Mouse (Mus musculus): ENCODE results near the gene Man2a1.

- no peak for TF ChIP-seq FLI1 (IDR thresholded peaks at IDR 0.05; ENCODE audit: low read length)
- TF ChIP-seq GATA1 (IDR thresholded peaks at IDR 0.05; ENCODE audit: borderline replicate concordance, low read length), result no peak
Measured at GRCm38 (mm10) chr17:64719760-64720159, 119.2 kb downstream of the Man2a1 start.

Data from megakaryocyte, embryonic 14.5 days (primary cell).